Mouse (Mus musculus): ENCODE data around the gene Nfasc.
A peak's percentile ranks its signal among the peaks of the same experiment; 100 is the strongest.

The Nfasc gene

GRCm38 (mm10) chr1:132650680-132651079 is 90.9 kb downstream of the Nfasc start:
- no peak for DNase-seq (ENCODE audit: low read depth, low spot score)

GRCm38 (mm10) chr1:132647958-132648357 is 93.6 kb downstream of the Nfasc start:
- no peak for DNase-seq (ENCODE audit: low read depth, low spot score)

GRCm38 (mm10) chr1:132641049-132641795 is 100.4 kb downstream of the Nfasc start:
- DNase-seq (ENCODE audit: low read depth, low spot score), result no peak

- no peak for DNase-seq (ENCODE audit: low read depth, low spot score)
Measured at GRCm38 (mm10) chr1:132640256-132640655, 101.3 kb downstream of the Nfasc start.

- DNase-seq (ENCODE audit: low read depth, low spot score), result no peak
Measured at GRCm38 (mm10) chr1:132637346-132637745, 104.3 kb downstream of the Nfasc start.

GRCm38 (mm10) chr1:132629611-132630370 is 111.8 kb downstream of the Nfasc start:
- DNase-seq (ENCODE audit: low read depth, low spot score), result peak; percentile 90

- no peak for DNase-seq (ENCODE audit: low read depth, low spot score)
Measured at GRCm38 (mm10) chr1:132628599-132628998, 113.0 kb downstream of the Nfasc start.

GRCm38 (mm10) chr1:132628183-132628582 is 113.4 kb downstream of the Nfasc start:
- no peak for DNase-seq (ENCODE audit: low read depth, low spot score)

GRCm38 (mm10) chr1:132626125-132626756 is 115.4 kb downstream of the Nfasc start:
- no peak for DNase-seq (ENCODE audit: low read depth, low spot score)

- no peak for DNase-seq (ENCODE audit: low read depth, low spot score)
Measured at GRCm38 (mm10) chr1:132625034-132625433, 116.6 kb downstream of the Nfasc start.

- DNase-seq (ENCODE audit: low read depth, low spot score), result no peak
Measured at GRCm38 (mm10) chr1:132624466-132624865, 117.1 kb downstream of the Nfasc start.

- DNase-seq (ENCODE audit: low read depth, low spot score), result no peak
Measured at GRCm38 (mm10) chr1:132623641-132624336, 117.8 kb downstream of the Nfasc start.

GRCm38 (mm10) chr1:132612066-132612465 is 129.5 kb downstream of the Nfasc start:
- no peak for DNase-seq (ENCODE audit: low read depth, low spot score)

GRCm38 (mm10) chr1:132609048-132609634 is 132.5 kb downstream of the Nfasc start:
- DNase-seq (ENCODE audit: low read depth, low spot score), result no peak

GRCm38 (mm10) chr1:132602161-132602560 is 139.4 kb downstream of the Nfasc start:
- DNase-seq (ENCODE audit: low read depth, low spot score), result no peak

GRCm38 (mm10) chr1:132598024-132598423 is 143.6 kb downstream of the Nfasc start:
- DNase-seq (ENCODE audit: low read depth, low spot score), result no peak

- no peak for DNase-seq (ENCODE audit: low read depth, low spot score)
Measured at GRCm38 (mm10) chr1:132595741-132596140, 145.9 kb downstream of the Nfasc start.

GRCm38 (mm10) chr1:132594587-132594986 is 147.0 kb downstream of the Nfasc start:
- peak; percentile 25 for DNase-seq (ENCODE audit: low read depth, low spot score)

GRCm38 (mm10) chr1:132592145-132592544 is 149.5 kb downstream of the Nfasc start:
- no peak for DNase-seq (ENCODE audit: low read depth, low spot score)

- no peak for DNase-seq (ENCODE audit: low read depth, low spot score)
Measured at GRCm38 (mm10) chr1:132591399-132591930, 150.1 kb downstream of the Nfasc start.

GRCm38 (mm10) chr1:132586679-132587201 is 154.9 kb downstream of the Nfasc start:
- no peak for DNase-seq (ENCODE audit: low read depth, low spot score)
